Mouse (Mus musculus) megakaryocyte, embryonic 14.5 days (primary cell): ENCODE measurements around the gene Rsph1. TPM values are rescaled to one million over a fixed set of nuclear protein-coding genes. Genes with fewer than 3 reads are reported as not detected.
A peak's percentile ranks its signal among the peaks of the same experiment; 100 is the strongest.

ENCODE experiments used
- H3K27me3 ChIP-seq: replicated peaks from 2 replicates; pipeline ENCODE3; 2012; ENCODE audit warnings: inconsistent platforms
- H3K36me3 ChIP-seq: replicated peaks from 2 replicates; pipeline ENCODE3; 2012; ENCODE audit warnings: low read length, inconsistent platforms, mixed read lengths
- H3K4me1 ChIP-seq: 2 replicates; pipeline ENCODE4 v1.6.1; 2012; ENCODE audit warnings: inconsistent platforms
- H3K4me3 ChIP-seq: replicated peaks from 2 replicates; pipeline ENCODE3; 2012; ENCODE audit warnings: moderate library complexity, mild to moderate bottlenecking, inconsistent platforms
- H3K9me3 ChIP-seq: 2 replicates; pipeline ENCODE4 v1.6.1; 2012; ENCODE audit warnings: inconsistent platforms
- FLI1 ChIP-seq: IDR thresholded peaks from 2 replicates; pipeline ENCODE4 v1.6.1; 2012; ENCODE audit warnings: low read length, inconsistent platforms, mixed read lengths
- GATA1 ChIP-seq: IDR thresholded peaks from 3 replicates; pipeline ENCODE4 v1.6.1; 2012; ENCODE audit warnings: mixed read lengths, low read length, inconsistent platforms, borderline replicate concordance
- polyA plus RNA-seq: library from polyadenylated mRNA; stranded (reverse); fragments of >175 nt; gene quantifications from 2 replicates; pipeline ENCODE4 v1.2.3, GENCODE M21; 2012; ENCODE audit warnings: low replicate concordance; ENCODE audit not compliant: insufficient read depth

Rsph1 gene
- polyA plus RNA-seq, 1 experiment: 0.12 TPM

GRCm38 (mm10) chr17:31304895-31305775 lies 28.0 kb upstream of the Rsph1 start:
- TF ChIP-seq GATA1 (no peak), FLI1 (no peak)

GRCm38 (mm10) chr17:31303401-31303800 lies 26.2 kb upstream of the Rsph1 start:
- Histone ChIP-seq H3K9me3 (no peaks in the 10 kb centered on the region), H3K4me3 (no peak overlapping the region), H3K4me1 (peaks cover 58% of the 10 kb centered on the region), H3K36me3 (peaks cover 59% of the 10 kb centered on the region), H3K27me3 (no peaks in the 10 kb centered on the region)
- no peak for TF ChIP-seq FLI1
- no peak for TF ChIP-seq GATA1

More at GRCm38 (mm10) chr17:31304895-31305775, 28.0 kb upstream of the Rsph1 start:
- no peaks in the 10 kb centered on the region for H3K27me3 ChIP-seq
- no peaks in the 10 kb centered on the region for H3K9me3 ChIP-seq
- H3K36me3 ChIP-seq: peaks cover 68% of the 10 kb centered on the region
- H3K4me3 ChIP-seq: peak overlapping the region; percentile 25
- H3K4me1 ChIP-seq: peaks cover 43% of the 10 kb centered on the region

- Histone ChIP-seq H3K36me3 (peaks cover 46% of the 10 kb centered on the region), H3K4me1 (peaks cover 74% of the 10 kb centered on the region), H3K9me3 (no peaks in the 10 kb centered on the region), H3K27me3 (peaks cover 2% of the 10 kb centered on the region), H3K4me3 (no peak overlapping the region)
- TF ChIP-seq FLI1: no peak
- TF ChIP-seq GATA1: no peak
Measured at GRCm38 (mm10) chr17:31300736-31301135, 23.6 kb upstream of the Rsph1 start.

GRCm38 (mm10) chr17:31299981-31300380 lies 22.8 kb upstream of the Rsph1 start:
- H3K27me3 ChIP-seq: peaks cover 2% of the 10 kb centered on the region
- H3K4me1 ChIP-seq: peaks cover 74% of the 10 kb centered on the region
- no peak overlapping the region for H3K4me3 ChIP-seq
- peaks cover 46% of the 10 kb centered on the region for H3K36me3 ChIP-seq
- H3K9me3 ChIP-seq: no peaks in the 10 kb centered on the region
- TF ChIP-seq FLI1 (no peak), GATA1 (no peak)

- H3K36me3 ChIP-seq: peaks cover 34% of the 10 kb centered on the region
- no peak for TF ChIP-seq FLI1
- no peak for TF ChIP-seq GATA1
- peaks cover 2% of the 10 kb centered on the region for H3K27me3 ChIP-seq
Measured at GRCm38 (mm10) chr17:31298419-31299209, 21.4 kb upstream of the Rsph1 start.

GRCm38 (mm10) chr17:31297521-31297939 lies 20.3 kb upstream of the Rsph1 start:
- Histone ChIP-seq H3K36me3 (peaks cover 23% of the 10 kb centered on the region), H3K9me3 (no peaks in the 10 kb centered on the region), H3K27me3 (peaks cover 2% of the 10 kb centered on the region), H3K4me3 (peak overlapping the region; percentile 94), H3K4me1 (peaks cover 57% of the 10 kb centered on the region)
- no peak for TF ChIP-seq GATA1
- no peak for TF ChIP-seq FLI1

More at GRCm38 (mm10) chr17:31298419-31299209, 21.4 kb upstream of the Rsph1 start:
- H3K4me1 ChIP-seq: peaks cover 68% of the 10 kb centered on the region
- no peaks in the 10 kb centered on the region for H3K9me3 ChIP-seq
- no peak overlapping the region for H3K4me3 ChIP-seq

- Histone ChIP-seq H3K4me3 (peak overlapping the region; percentile 94), H3K4me1 (peaks cover 62% of the 10 kb centered on the region), H3K27me3 (peaks cover 2% of the 10 kb centered on the region), H3K36me3 (peaks cover 16% of the 10 kb centered on the region), H3K9me3 (no peaks in the 10 kb centered on the region)
- TF ChIP-seq GATA1 (no peak), FLI1 (no peak)
Measured at GRCm38 (mm10) chr17:31295892-31296781, 19.0 kb upstream of the Rsph1 start.

- no peaks in the 10 kb centered on the region for H3K9me3 ChIP-seq
- H3K36me3 ChIP-seq: peaks cover 8% of the 10 kb centered on the region
- peaks cover 69% of the 10 kb centered on the region for H3K4me1 ChIP-seq
- H3K4me3 ChIP-seq: peak overlapping the region; percentile 94
- H3K27me3 ChIP-seq: peaks cover 2% of the 10 kb centered on the region
- no peak for TF ChIP-seq FLI1
- TF ChIP-seq GATA1: no peak
Measured at GRCm38 (mm10) chr17:31295215-31295891, 18.2 kb upstream of the Rsph1 start.
